Mouse (Mus musculus) frontal cortex, postnatal 14 days (tissue): ENCODE results near the gene Asap2.

Experiments used
- DNase-seq, 2 experiments: peaks; one replicate each; pipeline ENCODE4 v3.0.0; 2022; ENCODE audit warnings: low spot score in 2 of 2

Asap2 gene

GRCm38 (mm10) chr12:21209273-21209672, 219.0 kb downstream of the Asap2 start:
- DNase-seq = no peak

DNA sequence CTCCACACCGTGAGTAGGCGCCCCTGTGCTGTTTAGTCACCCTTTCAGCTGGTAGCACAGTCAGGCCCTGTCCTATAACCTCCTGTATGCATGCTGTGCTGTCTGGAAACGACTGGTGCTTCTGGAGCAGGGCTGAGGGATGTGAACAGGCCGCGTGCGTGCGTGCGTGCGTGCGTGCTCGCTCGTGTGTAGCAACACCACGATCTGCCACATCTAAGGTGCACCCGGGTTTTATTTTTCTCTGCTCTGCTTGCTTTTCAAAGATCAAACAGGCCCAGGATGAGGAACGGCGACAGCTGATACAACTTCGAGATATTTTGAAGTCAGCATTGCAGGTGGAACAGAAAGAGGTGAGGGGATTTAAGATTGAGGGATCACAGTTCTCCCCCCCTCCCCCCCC, 222.6 kb downstream of the Asap2 start:
- no peak for DNase-seq

DNA sequence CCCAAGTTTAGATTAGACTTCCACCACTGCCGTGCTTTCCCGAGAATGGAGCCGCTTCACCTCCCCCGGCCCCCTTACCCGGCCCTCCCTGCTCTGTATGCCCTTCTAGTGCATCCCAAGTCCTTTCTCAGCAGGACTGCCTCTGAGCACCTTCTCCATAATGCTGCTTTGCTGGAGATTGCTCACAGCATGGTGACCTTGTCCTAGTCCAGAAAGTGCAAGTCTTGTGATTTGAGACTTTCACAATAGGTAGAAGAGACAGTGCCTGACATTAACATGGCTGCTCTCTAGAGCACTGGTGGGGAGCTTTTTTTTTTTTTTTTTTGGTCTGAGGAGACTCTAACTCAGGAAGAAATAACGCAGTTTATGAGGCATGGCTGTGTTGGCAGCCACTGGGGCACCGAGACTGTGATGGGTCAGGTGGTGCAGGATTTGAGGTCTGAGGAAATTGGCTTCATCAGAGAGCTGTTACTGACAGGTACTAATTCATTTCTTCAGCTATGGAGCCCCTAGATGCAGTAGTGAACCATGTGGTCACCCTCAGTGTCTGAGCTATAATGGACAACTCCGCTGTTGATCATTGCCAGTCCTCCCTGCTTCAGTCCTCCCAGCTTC, 224.4 kb downstream of the Asap2 start:
- no peak for DNase-seq

DNA sequence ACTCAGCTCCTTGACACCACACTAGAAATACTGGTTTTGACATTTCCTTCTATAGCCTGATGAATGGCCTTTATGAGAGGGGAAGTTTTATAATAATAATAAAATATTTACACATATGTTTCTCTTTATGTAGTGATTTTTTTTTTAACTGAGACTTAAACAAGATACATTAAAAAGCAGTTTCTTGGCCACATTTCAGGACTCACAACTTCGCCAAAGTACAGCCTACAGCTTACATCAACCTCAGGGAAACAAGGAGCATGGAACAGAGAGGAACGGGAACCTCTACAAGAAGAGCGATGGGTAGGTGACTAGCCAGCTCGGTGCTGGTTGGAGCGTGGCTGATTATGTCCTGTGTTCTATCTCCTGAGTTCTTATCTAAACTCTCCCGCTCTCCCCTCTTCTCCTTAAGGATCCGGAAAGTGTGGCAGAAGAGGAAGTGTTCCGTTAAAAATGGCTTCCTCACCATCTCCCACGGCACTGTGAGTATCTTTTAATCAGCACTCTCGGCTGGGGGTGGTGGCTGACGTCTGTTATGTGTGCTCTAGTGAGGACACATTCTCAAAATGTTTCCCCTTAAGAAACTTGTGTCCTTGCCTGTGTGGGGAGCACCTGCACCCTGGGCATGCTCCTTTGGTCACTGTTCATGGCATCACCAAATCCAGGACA, 227.7 kb downstream of the Asap2 start:
- DNase-seq = no peak

DNA sequence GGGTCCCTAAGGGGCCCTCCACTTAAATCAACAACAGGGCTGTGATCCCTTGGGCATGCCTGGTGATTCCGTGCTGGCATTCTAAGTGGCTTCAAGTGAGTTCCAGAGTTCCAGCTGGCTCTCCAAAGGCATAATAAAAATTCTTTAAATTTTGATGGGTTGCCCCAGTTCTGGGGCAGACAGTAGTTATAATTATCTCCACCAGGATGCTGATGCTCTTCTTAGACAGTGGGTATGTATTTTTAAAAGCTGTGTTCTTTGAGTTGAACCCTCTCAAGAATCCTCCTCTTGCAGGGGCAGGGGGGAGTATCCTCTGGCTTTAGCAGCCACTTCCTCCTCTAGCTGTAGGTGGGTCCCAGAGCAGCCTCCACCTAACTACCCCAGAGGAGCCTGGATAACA, 230.3 kb downstream of the Asap2 start:
- DNase-seq = no peak

- no peak for DNase-seq
These were observed 233.7 kb downstream of the Asap2 start for GRCm38 (mm10) chr12:21223923-21224322.

GRCm38 (mm10) chr12:21225358-21225757, 235.1 kb downstream of the Asap2 start:
- no peak for DNase-seq

- DNase-seq = no peak
These were observed 236.1 kb downstream of the Asap2 start for GRCm38 (mm10) chr12:21226316-21226715.

- no peak for DNase-seq
These were observed 237.1 kb downstream of the Asap2 start for GRCm38 (mm10) chr12:21227076-21227980.

- DNase-seq = no peak
These were observed 238.4 kb downstream of the Asap2 start for GRCm38 (mm10) chr12:21228650-21229049.

GRCm38 (mm10) chr12:21229076-21229918, 239.0 kb downstream of the Asap2 start:
- DNase-seq = no peak

GRCm38 (mm10) chr12:21233727-21234126, 243.5 kb downstream of the Asap2 start:
- DNase-seq = no peak

DNA sequence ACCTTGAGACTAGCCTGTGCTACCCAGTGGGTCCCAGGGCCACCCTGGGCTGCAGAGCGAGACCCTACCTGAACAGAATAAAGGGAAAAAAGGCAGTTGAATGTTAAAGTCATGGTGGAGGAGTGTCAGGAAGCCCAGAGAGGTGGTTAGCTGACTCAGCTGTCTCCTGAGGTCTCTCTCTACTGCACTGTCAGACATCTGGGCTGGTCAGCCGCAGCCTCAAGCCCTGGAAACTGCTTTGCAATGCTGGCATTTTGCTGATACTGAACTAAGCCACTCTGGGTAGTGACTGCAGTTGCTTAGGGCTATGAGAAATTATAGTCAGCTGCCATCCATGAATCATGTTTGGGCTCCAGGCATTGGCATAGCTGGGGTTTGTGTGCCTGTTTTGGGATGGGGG, 244.3 kb downstream of the Asap2 start:
- no peak for DNase-seq

GRCm38 (mm10) chr12:21241965-21242364, 251.7 kb downstream of the Asap2 start:
- no peak for DNase-seq

GRCm38 (mm10) chr12:21244375-21244960, 254.2 kb downstream of the Asap2 start:
- no peak for DNase-seq

DNA sequence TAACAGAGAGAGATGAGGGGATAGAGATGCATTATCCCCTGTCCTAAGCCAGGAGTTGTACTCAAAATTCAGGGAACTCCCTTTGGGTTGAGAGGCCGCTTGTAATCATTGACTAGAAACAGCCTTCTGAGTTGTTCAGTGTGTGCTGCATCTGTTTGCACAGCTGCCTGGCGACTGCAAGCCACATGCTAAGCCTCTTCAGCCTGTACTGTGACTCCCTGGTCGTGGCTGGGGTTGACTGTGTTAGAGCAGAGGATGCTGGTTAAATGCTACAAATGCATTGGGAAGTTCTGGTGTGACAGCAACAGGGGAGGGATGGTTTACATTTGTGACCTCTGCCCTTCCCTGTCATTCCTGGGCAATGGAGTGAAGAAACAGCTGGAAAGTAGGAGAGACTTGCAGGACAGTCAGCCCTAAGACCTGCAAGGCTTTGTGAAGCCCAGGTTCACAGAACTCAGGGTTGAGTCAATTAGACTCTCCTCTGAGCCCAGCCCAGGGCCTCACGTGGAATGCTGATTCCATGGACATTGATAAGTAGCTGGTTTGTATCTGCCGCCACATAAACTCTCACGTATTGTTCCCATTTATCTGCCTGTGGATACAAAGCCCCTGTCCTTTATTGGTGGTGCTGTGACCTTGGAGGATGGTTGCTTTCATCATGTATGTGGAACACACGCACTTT, 257.6 kb downstream of the Asap2 start:
- no peak for DNase-seq

- DNase-seq = no peak
These were observed 270.4 kb downstream of the Asap2 start for GRCm38 (mm10) chr12:21260494-21261256.

GRCm38 (mm10) chr12:21261521-21261920, 271.3 kb downstream of the Asap2 start:
- DNase-seq = no peak

DNA sequence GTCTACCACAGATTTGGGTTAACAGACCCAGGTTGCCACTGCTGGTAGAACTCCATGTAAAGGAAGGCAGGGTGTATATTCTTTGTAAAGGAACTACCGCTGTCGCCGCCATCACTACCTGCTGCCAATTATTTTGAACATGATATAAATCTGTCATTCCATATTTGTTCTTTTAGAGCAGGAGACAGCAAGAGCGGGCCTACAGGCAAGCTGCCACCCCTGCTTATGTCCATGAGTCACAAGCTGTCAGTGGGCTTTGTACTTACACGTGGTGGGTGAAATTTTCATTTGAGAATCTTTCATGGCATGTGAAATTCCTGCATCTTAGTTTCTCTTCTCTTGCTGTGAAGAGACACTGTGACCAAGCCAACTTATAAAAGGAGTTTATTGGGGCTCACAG, 273.0 kb downstream of the Asap2 start:
- no peak for DNase-seq

GRCm38 (mm10) chr12:21264241-21264640, 274.0 kb downstream of the Asap2 start:
- no peak for DNase-seq
